Mouse (Mus musculus) left cerebral cortex, postnatal 36 days (tissue): ENCODE measurements around the gene Epx. TPM values are rescaled to one million over a fixed set of nuclear protein-coding genes. Genes with fewer than 3 reads are reported as not detected.
"Not testable (repeated sequence)": the region's sequence is repeated elsewhere in the genome, so short reads cannot be mapped to it uniquely, and the experiment has no call there.

Experiments used
- DNase-seq, 2 experiments: peaks; one replicate each; pipeline ENCODE4 v3.0.0; 2021 to 2022; ENCODE audit warnings: low spot score in 2 of 2, mixed read lengths in 1 of 2
- intact Hi-C: fragments of 180-260 bp; cut with DNase I; formaldehyde crosslinking; loops from one replicate; pipeline ENCODE4 v1.15.1; 2025
- total RNA-seq, 2 experiments: library from RNA; stranded (reverse); gene quantifications; 2 replicates each; pipeline ENCODE4 v1.2.3; 2021

Gene Epx
- total RNA-seq: under 1 TPM in 1 of 2 experiments, not detected in 1; 0.17 TPM

- intact Hi-C loops: no loop called here
- DNase-seq: no peak
Observed at GRCm38 (mm10) chr11:87875436-87875835, at the start of gene Epx. Gene Epx, minus strand, starts transcription at chr11:87875536.

- DNase-seq: no peak
- intact Hi-C loops: loop anchor here (2.0 kb wide), 1 partner anchor 158 kb away; no protein-coding TSS in a partner anchor
Observed at GRCm38 (mm10) chr11:87920966-87921365, 45.6 kb upstream of the Epx start, which contains the start of gene Olfr464. Gene Olfr464, minus strand, starts transcription at chr11:87920967.

- intact Hi-C loops: loop anchor here (2.0 kb wide), 1 partner anchor 158 kb away; no protein-coding TSS in a partner anchor
- DNase-seq: peak in 1 of 2 experiments; percentile 51
Observed at GRCm38 (mm10) chr11:87920301-87920700, 45.0 kb upstream of the Epx start.

GRCm38 (mm10) chr11:87916005-87916404, 40.7 kb upstream of the Epx start:
- no peak for DNase-seq
- intact Hi-C loops: no loop called here

- no peak for DNase-seq
- intact Hi-C loops: no loop called here
Observed at GRCm38 (mm10) chr11:87904331-87904730, 29.0 kb upstream of the Epx start.

- DNase-seq: no peak
- intact Hi-C loops: no loop called here
Observed at GRCm38 (mm10) chr11:87897287-87897686, 22.0 kb upstream of the Epx start, which contains the start of gene Olfr463. Gene Olfr463, minus strand, starts transcription at chr11:87897387.

- DNase-seq: no peak
- intact Hi-C loops: no loop called here
Observed at GRCm38 (mm10) chr11:87892168-87892567, 16.8 kb upstream of the Epx start, which contains the start of gene Olfr462. Gene Olfr462, minus strand, starts transcription at chr11:87892268.

- DNase-seq: no peak
- intact Hi-C loops: no loop called here
Observed at GRCm38 (mm10) chr11:87884856-87885255, 9.5 kb upstream of the Epx start.

- intact Hi-C loops: no loop called here
- no peak for DNase-seq
Observed at GRCm38 (mm10) chr11:87883493-87883892, 8.2 kb upstream of the Epx start.

- intact Hi-C loops: no loop called here
Observed at GRCm38 (mm10) chr11:87881714-87882113, 6.4 kb upstream of the Epx start.

GRCm38 (mm10) chr11:87879826-87880225, 4.5 kb upstream of the Epx start:
- intact Hi-C loops: no loop called here
- no peak for DNase-seq

More at GRCm38 (mm10) chr11:87881714-87882113, 6.4 kb upstream of the Epx start:
- no peak for DNase-seq

- intact Hi-C loops: no loop called here
- DNase-seq: no peak
Observed at GRCm38 (mm10) chr11:87871766-87872165, 3.6 kb downstream of the Epx start.

GRCm38 (mm10) chr11:87870096-87870495, 5.2 kb downstream of the Epx start:
- intact Hi-C loops: no loop called here
- DNase-seq: no peak

- intact Hi-C loops: loop anchor here (5.0 kb wide), 1 partner anchor 80 kb away; no protein-coding TSS in a partner anchor
- DNase-seq: not testable (repeated sequence)
Observed at GRCm38 (mm10) chr11:87866891-87867290, 8.4 kb downstream of the Epx start.

GRCm38 (mm10) chr11:87862805-87863204, 12.5 kb downstream of the Epx start:
- DNase-seq: no peak
- intact Hi-C loops: no loop called here

GRCm38 (mm10) chr11:87860426-87860825, 14.9 kb downstream of the Epx start:
- intact Hi-C loops: no loop called here
- DNase-seq: no peak

GRCm38 (mm10) chr11:87859273-87859672, 16.1 kb downstream of the Epx start:
- intact Hi-C loops: no loop called here

GRCm38 (mm10) chr11:87854550-87854949, 20.8 kb downstream of the Epx start:
- intact Hi-C loops: no loop called here
- DNase-seq: no peak

More at GRCm38 (mm10) chr11:87859273-87859672, 16.1 kb downstream of the Epx start:
- no peak for DNase-seq

GRCm38 (mm10) chr11:87853597-87853954, 21.8 kb downstream of the Epx start:
- peak; percentile 30 to 44 for DNase-seq
- intact Hi-C loops: no loop called here

- intact Hi-C loops: no loop called here
- peak; percentile 93 for DNase-seq
Observed at GRCm38 (mm10) chr11:87852690-87853596, 22.4 kb downstream of the Epx start, which contains the start of gene Mks1. Gene Mks1, plus strand, starts transcription at chr11:87853215.

GRCm38 (mm10) chr11:87847884-87848283, 27.5 kb downstream of the Epx start:
- intact Hi-C loops: no loop called here
- DNase-seq: no peak
